Mouse (Mus musculus) naive thymus-derived CD4-positive, alpha-beta T cell, adult 2 months (primary cell): ENCODE results near the gene Vmn2r19.
"Not testable (repeated sequence)": the region's sequence is repeated elsewhere in the genome, so short reads cannot be mapped to it uniquely, and the experiment has no call there.

Experiments used
- DNase-seq: peaks from one replicate; pipeline ENCODE4 v3.0.0-alpha.2; 2011; ENCODE audit warnings: low read depth

The Vmn2r19 gene

DNA sequence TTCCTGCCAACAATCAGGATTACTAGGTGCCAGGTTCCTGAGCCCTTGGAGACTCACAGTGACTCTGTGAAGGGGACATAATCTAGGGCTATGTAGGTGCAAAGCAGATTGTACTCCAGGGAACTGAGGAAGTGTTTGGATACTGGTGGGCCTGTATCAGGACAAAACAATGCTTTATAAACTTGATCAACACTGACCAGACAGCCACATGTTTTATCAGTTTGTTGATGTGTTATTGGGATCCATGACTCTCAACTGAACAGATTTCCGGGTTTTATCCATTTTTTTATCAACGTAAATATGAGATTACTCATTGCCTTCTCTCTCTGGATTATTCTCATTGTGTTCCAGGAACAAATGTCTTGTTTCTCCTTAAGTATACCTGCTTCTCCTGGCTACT is at the start of gene Vmn2r19:
Vmn2r19 (plus strand) TSS at position 301 of the 400 bp plus-strand sequence.
- DNase-seq = no peak

DNA sequence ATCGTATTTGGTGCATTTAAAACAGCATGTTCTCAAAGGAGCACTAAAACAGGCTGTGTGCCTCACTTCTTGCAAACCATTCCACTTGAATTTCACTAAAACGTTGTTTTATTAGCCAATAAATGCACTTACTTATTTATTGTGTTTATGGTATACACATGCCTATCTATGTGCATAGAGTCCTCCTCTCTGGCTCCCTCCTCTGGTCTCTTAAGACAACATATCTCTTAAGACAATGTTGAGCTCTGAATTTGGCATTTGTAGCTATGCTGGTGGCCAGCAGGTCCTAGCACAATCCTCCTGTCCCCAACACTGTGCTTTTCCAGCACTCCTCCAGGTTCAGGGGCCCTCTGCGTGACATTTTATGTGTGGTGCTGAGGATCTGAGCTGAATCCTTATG is 49.2 kb upstream of the Vmn2r19 start:
- DNase-seq = no peak

DNA sequence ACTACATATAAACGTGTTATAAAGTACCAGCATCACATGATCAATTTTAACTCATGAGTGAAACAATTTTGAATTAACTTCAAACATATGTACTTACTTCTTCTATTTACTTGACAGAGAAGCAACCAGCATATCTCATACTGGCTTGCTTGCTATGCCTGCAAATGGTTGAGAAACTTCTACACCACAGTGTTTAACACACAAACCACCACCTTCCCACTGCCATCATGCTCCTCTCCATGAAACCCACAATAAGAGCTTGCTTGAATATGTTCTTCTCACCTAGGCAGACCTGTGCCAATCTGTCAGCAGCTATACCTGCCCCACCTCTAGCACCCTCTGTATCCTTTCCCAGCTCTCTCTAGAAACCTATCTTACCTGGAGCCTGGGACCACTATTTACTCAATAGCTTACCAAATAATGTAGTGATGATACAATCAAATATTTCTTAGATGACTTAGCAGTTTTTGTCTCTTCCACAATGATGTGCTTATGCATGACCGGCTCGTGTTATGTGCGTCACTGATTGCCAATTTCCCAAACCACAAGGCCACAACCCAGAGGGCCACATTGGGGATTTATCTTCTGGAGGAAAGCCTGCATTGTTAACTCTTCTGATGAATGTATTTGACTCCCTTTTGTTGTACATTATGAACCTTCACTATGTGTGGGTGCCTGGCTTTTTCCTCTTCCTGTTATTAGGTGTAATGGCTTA is 48.1 kb upstream of the Vmn2r19 start:
- no peak for DNase-seq

DNA sequence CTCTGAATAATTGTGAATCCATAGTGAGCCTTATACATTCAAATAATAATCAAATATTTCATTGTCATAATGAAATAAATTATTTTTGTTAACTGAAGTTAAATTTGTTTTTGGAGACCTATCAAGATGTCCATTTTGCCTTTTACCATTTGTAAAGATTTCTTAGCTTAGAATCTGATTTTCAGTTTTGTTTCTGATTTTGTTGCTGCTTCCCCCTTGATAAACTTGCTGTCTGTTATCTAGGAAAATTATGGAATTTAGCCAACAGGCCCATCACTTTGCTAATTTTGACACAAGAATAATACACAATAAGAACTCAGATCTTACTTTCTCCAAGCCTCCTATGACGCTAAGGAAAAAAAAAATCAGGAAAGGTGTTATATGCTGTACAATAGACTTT is 47.3 kb upstream of the Vmn2r19 start:
- DNase-seq = no peak

DNA sequence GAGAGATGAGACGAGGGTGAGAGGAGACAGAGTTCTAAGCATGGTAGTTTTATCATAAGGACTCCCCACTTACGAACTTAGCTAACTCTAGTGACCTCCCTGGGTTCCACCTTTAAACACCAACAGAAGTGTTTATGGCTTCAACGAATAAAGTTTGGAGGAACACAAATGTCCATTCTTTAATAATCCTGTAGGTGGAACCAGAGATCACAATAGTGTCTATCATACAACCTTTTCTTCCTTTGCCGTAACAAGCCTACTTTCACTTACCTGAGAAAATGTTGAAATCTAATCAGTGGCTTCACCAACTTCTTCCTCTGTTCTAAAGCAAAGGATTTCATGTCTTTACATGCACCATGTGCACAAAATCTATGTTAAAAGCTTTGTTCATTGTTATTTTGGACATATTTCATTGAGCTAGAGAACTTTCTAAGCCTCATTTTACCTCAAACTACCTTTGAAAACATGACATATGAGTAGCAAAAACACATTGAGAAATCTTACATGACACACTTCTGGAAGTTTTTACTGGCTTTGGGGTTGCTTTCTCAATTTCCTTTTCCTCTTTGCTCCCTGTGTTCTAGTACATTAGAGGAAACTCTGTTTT is 46.5 kb upstream of the Vmn2r19 start, which contains the start of gene Clec4d:
Clec4d (plus strand) TSS at position 557 of the 607 bp plus-strand sequence.
- DNase-seq = no peak

DNA sequence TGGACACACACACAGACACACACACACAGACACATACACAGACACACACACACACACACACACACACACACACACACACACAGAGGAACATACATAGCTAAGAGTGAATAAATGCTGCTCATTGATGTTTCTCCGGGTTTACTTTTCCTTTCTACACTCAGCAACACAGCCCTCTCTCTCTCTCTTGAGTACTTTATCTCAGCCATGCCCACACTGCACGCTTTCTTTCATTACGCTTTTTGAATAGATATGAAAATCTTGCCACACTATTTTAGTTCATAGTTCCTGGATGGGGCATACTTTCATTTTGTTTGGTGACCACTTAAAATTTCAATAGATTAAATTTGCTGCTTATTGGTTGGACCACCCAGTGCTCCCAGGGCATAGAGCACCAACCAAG is 43.9 kb upstream of the Vmn2r19 start:
- no peak for DNase-seq

DNA sequence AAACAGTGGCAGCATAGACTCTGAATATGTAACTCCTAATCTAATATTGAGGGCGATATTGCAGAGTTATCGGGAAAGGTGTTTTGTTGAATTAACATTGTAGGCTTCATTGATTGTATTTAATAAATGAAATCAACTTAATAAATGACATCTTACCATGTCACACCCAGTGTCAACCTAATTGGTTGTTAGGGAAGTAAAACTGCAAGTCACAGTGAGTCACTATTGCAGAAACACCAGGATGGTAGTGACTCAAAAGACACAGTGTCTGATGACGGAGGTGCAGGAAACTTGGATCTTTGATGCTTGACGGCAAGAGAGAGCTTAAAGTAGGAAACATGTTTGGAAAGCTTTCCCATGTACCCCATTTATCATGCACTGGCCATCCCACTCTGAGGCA is 42.3 kb upstream of the Vmn2r19 start:
- DNase-seq = no peak

DNA sequence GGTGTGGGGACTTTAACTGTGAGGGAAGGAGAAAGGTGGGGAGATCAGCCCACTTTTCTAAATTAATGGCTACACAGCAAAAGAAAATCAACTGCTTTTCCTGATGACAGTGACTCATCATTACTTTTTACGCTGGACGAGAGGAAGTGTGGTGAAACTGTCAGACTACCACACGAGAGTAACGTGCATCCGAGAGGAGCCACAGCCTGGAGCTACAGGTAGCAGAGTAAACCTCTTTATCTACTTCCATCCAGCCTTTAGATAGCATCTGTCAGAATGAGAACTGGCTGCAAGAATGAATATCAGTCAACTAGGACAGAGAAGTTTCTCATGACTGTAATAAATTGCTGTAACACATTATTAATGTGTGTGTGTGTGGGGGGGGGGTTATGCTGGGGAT is 41.2 kb upstream of the Vmn2r19 start:
- DNase-seq = no peak

DNA sequence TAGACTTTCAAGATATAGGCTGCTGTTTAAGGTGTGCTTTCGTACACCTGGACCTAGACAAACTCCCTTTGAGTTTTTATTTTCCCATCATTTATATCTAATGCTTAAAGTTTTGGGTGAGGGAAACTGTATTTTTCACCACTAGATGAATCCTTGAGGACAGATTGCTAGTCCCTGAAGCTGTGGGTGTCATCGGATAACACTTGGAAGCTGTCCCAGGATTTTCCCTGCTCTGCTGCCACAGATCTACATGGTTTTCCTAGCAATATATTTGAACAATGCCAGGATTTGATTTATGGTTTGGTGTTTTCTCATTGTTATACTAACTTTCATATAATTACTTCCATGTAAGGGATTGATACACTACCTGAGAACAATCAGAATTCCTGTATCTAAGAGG is 28.7 kb upstream of the Vmn2r19 start:
- DNase-seq = no peak

DNA sequence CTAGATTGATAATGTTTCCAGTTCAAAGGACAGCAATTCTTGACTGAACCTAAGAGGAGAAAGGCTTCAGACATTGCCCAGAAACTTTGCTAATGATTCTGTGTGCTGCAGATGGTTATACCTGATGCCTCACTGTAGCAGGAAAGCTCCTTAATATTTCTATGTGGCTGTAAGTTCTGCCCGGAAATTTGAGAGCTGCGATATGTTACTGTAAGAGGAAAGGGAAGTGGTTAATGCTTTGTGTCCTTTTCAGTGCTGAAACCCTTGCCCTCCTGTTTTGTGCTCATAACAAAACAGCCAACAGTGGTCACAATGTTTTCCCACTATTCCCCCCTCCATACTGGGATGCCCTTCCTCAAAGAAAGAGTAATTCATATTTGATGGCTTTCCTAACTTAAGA is 21.8 kb upstream of the Vmn2r19 start:
- no peak for DNase-seq

DNA sequence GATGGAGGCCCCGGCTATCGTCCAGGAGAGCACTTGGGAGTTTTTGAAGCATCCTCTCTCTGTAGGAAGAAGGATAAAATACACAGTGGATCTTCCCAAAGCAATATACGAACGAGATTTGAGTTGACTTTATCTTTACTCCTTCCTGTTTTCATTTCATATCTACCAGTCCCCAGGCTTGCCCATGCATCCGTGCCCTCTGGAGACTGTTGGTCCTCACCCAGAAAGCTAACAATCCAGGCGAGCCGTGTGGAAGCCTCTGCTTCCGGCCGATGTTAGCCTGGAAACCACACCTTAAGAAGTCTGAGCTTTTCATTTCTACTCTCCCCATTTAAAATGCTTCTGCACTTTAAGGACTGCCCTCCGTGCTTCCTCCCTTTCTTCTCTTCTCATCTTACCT is 19.2 kb upstream of the Vmn2r19 start:
- DNase-seq = no peak

DNA sequence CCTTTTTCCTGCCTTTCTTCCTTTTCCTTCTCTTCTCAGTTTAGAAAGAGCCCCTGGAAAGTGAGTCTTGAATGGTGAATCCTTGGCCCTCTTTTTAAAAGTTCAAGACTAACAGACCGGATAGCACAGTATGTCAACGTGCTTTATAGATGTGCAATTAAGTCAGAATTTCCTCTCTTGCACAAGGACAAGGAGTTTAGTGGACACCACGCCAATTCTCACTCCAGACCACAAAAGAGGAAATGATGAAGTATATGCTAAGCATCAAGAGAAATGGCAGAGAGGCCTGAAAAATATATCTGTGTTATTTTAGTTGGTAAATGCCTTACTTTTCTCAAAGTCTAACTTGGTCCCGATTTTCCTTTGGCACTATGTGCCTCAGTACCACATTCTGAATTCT is 18.4 kb upstream of the Vmn2r19 start, which contains the start of gene Clec4e:
Clec4e (minus strand) TSS at position 118 of the 400 bp plus-strand sequence.
- DNase-seq = no peak

DNA sequence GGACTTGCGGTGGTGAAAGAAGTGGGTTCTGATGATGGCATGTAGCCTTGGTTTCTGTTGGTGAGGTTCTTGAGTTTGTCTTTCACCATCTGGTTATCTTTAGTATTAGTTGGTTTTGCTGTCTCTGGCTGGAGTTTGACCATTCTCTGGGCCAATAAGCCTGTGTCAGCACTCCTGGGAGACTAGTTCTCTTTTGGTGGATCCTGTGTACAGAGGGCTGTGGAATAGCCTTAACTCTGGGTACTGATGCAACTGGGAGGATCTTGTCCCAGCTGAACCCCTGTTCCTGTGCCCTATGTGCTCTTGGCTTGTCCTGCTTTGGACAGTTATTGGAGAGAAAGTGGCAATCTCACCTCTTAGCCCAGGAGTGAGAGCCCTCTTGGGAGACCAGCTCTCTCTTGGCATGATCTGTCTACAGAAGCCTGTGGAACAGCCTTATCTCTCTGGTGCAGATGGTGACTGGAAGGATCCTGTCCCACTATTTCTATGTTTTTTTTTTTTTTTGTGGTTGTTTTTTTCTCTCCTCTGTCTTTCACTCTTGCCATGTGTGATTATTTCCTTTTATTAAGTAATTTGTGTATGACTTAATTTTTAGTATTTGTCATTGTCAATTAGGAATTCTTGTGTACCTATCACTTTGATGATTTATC is 15.3 kb upstream of the Vmn2r19 start:
- DNase-seq = no peak

DNA sequence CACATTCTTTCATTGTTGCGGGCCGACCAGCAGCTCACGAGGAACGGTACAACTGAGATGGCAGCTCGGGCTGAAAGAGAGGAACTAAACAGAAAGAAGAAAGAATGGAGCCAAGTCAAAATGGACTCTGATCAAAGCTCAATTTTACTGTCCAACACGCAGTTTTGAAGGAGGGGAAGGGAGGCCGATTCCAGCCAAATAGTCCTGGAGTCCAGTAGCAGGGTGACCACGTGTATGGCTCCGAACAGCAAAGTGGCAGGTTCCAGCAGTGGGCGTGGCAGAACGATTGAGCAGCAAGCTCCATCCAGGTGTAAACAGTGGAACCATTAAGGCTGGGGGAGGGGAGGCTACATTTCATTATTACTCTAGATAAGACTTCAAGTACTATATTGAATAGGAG is 14.6 kb upstream of the Vmn2r19 start:
- not testable (repeated sequence) for DNase-seq

DNA sequence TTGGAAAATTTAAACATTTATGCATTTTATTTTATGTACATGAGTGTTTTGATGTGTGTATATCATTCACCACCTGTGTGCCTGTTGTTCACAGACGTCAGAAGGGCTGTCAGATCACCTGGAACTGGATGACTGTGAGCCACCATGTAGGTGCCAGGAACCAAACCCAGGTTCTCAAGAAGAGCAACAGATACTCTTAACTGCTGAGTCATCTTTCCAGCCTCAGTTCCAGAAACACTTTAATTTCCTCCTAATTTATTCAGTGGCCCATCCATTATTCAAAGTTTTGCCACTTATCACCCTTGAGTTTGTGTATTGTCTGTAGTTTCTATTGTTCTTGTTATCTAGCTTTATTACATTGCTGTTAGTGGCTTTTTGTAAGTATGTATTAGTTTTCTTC is 11.4 kb upstream of the Vmn2r19 start:
- DNase-seq = no peak

DNA sequence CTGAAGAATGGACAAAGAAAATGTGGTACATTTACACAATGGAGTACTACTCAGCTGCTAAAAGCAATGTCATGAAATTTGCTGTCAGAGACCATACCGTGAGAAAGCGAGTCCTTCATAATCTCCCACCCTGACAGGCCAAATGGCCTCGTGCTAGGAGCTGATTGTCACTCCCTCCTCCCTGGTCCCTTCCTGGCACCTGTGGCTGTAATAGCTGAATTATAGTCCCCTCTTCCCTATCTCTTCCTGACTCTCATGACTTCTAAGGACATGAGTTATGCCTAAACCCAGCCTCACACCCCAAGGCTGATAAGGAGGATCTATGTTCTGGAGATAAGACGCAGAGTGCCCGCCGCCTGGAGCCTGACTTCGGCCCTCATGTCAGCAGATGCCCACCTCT is 1.8 kb upstream of the Vmn2r19 start:
- not testable (repeated sequence) for DNase-seq

DNA sequence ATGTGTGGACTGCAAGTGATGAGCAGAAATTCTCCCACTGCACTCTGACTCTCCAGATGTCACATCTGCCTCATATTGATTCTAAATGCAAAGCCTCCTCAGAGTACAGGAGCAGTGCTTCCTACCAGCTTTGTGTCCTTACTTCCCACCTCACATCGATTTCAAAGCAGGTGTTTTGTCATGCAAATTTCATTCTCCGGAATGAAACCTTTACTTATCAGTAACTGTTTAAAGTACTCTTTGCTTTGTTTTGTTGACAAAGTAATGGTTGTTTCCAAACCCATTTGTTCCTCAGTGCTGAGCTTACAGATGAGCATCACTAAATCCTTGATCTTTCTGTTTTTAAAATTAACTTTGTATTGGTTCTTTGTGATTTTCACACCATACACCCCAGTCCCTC is 24.4 kb downstream of the Vmn2r19 start:
- DNase-seq = no peak

DNA sequence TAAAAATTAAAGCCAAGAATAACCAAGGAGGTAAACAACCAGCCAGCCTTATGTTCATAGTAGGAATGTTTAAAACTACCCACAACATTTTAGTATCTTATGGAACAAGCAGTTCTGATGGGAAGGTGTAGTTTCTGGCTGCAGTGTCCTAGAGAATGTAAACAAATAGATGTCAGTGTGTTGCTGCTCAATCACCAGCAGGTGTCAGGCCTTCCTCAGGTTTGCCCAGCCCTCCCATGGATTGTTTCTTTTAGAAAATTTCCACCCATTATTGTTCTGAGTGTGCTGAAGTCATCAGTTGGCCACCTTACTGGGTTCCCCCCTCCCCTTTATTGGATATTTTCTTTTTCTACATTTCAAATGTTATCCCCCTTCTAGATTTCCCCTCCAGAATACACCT is 32.0 kb downstream of the Vmn2r19 start:
- DNase-seq = no peak

DNA sequence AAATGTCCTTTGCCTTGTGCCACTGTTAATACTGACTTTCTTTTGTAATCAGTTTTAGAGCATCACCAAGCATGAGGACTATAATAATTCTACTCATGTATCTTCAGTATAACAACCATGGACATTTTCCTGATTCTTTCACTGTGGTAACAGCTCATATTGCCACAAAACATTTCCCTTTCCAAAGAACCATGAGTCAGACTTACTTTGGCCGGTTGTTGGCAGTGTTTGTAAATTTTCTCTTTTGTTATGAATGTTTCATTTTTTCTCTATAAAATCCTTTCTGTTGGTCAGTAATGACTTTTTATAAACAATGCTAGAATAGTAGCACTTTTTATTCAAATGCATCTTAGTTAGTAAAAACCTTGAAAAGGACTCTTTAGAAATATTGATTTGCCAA is 38.0 kb downstream of the Vmn2r19 start:
- no peak for DNase-seq
